Mouse (Mus musculus) midbrain, embryonic 15.5 days (tissue): ENCODE data around the gene Gprc5d. TPM values are rescaled to one million over a fixed set of nuclear protein-coding genes. Genes with fewer than 3 reads are reported as not detected.

Experiments used
- ATAC-seq: fragments of 200-750 bp; cut with Nextera tagmentation; replicated peaks from 2 replicates; pipeline ENCODE4 v1.8.0; 2017; ENCODE audit warnings: moderate TSS enrichment
- H3K27ac ChIP-seq: fragments of 300-500 bp; sonication (generic); 2 replicates; pipeline ENCODE4 v1.5.1; 2015; ENCODE audit warnings: mild to moderate bottlenecking, inconsistent platforms
- H3K27me3 ChIP-seq: fragments of 300-500 bp; sonication (generic); replicated peaks from 2 replicates; pipeline ENCODE4 v1.6.1; 2015; ENCODE audit warnings: inconsistent platforms
- H3K36me3 ChIP-seq: fragments of 300-500 bp; sonication (generic); replicated peaks from 2 replicates; pipeline ENCODE4 v1.6.1; 2015; ENCODE audit warnings: inconsistent platforms
- H3K4me1 ChIP-seq: fragments of 300-500 bp; sonication (generic); 2 replicates; pipeline ENCODE4 v1.6.1; 2015; ENCODE audit warnings: inconsistent platforms
- H3K4me2 ChIP-seq: fragments of 300-500 bp; sonication (generic); 2 replicates; pipeline ENCODE4 v1.6.1; 2015; ENCODE audit warnings: inconsistent platforms, mild to moderate bottlenecking, moderate library complexity
- H3K4me3 ChIP-seq: fragments of 300-500 bp; sonication (generic); 2 replicates; pipeline ENCODE4 v1.5.1; 2015; ENCODE audit warnings: mild to moderate bottlenecking, inconsistent platforms
- H3K9ac ChIP-seq: fragments of 300-500 bp; sonication (generic); 2 replicates; pipeline ENCODE4 v1.6.1; 2015; ENCODE audit warnings: mild to moderate bottlenecking, inconsistent platforms
- H3K9me3 ChIP-seq: fragments of 300-500 bp; sonication (generic); 2 replicates; pipeline ENCODE4 v1.6.1; 2016; ENCODE audit warnings: inconsistent platforms
- WGBS: fragments of 180-500 bp; shearing (Covaris S2); methylation state at CpG from one replicate; pipeline ENCODE4 v1.1.7; 2015; ENCODE audit warnings: mixed read lengths; 5-methylcytosine and 5-hydroxymethylcytosine counted together
- polyA plus RNA-seq: library from polyadenylated mRNA; unstranded; fragments of >200 nt; fragmentation: Nextera tagmentation; extraction: Ambion mirVana; gene quantifications from 2 replicates; pipeline ENCODE4 v1.2.1, GENCODE M21; 2015

Gprc5d gene
- polyA plus RNA-seq, 1 experiment from 2014 or later = not detected

DNA sequence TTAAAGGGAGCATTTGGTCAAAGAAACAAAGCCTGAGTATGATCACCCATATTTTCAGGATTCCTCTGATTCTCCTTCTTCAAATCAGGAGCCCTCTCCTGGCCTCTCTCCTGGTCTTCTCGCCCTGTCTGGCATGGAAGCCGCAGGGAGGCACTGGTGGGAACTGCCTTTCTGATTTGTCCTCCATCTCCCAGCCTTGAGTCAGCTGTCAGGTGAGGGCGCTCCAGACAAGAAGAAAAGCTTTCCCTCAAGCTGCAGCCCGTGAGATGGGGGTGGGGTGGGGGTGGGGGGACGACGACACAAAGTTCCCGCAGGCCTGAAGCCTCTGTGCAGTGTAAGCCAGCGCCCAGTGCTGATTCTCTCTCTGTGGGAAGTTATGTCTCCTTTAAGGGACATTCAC is 28.3 kb downstream of the Gprc5d start:
- H3K4me3 ChIP-seq = no peak overlapping the region
- no peaks in the 10 kb centered on the region for H3K9me3 ChIP-seq
- no peak for ATAC-seq
- H3K36me3 ChIP-seq = no peaks in the 10 kb centered on the region
- H3K9ac ChIP-seq = no peak overlapping the region
- H3K4me2 ChIP-seq = no peak overlapping the region
- peaks cover 3% of the 10 kb centered on the region; the same call in 1 of the 2 replicates for H3K4me1 ChIP-seq
- 0 out of 2 replicates have a peak, but pooled peaks cover 4% of the 10 kb centered on the region for H3K27me3 ChIP-seq
- H3K27ac ChIP-seq = no peak overlapping the region
- 21% methylated on average over 8 of the region's 8 CpGs for WGBS

- Histone ChIP-seq H3K4me1 (peaks cover 3% of the 10 kb centered on the region; the same call in 1 of the 2 replicates), H3K27ac (no peak overlapping the region), H3K9me3 (no peaks in the 10 kb centered on the region), H3K4me2 (peak overlapping the region; percentile 37), H3K9ac (no peak overlapping the region), H3K27me3 (0 out of 2 replicates have a peak, but pooled peaks cover 4% of the 10 kb centered on the region), H3K36me3 (no peaks in the 10 kb centered on the region), H3K4me3 (no peak overlapping the region)
- peak; percentile 91 for ATAC-seq
- 23% methylated on average over 19 of the region's 19 CpGs for WGBS
These were observed 30.2 kb downstream of the Gprc5d start for GRCm38 (mm10) chr6:135087721-135088451.

DNA sequence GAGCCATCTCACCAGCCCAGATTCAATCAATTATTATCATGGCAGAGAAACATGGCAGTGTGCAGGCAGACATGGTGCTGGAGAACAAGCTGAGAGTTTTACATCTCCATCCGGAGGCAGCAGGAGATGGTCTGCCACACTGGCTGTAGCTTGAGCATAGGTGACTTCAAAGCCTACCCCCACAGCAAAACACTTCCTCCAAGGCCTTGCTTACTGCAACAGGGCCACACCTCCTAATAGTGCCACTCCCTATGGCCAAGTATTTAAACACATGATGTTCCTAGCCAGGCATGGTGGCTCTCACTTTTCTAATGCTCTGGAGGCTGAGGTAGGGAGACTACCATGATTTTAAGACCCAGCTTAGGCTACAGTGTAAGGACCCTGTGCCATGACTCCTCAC is 32.4 kb downstream of the Gprc5d start:
- no peak for ATAC-seq
- Histone ChIP-seq H3K4me2 (no peak overlapping the region), H3K4me1 (peaks cover 3% of the 10 kb centered on the region; the same call in 1 of the 2 replicates), H3K9me3 (no peaks in the 10 kb centered on the region), H3K27ac (no peak overlapping the region), H3K9ac (no peak overlapping the region), H3K27me3 (0 out of 2 replicates have a peak, but pooled peaks cover 4% of the 10 kb centered on the region), H3K4me3 (no peak overlapping the region), H3K36me3 (no peaks in the 10 kb centered on the region)
- WGBS = 74% methylated on average over 1 of the region's 1 CpGs

DNA sequence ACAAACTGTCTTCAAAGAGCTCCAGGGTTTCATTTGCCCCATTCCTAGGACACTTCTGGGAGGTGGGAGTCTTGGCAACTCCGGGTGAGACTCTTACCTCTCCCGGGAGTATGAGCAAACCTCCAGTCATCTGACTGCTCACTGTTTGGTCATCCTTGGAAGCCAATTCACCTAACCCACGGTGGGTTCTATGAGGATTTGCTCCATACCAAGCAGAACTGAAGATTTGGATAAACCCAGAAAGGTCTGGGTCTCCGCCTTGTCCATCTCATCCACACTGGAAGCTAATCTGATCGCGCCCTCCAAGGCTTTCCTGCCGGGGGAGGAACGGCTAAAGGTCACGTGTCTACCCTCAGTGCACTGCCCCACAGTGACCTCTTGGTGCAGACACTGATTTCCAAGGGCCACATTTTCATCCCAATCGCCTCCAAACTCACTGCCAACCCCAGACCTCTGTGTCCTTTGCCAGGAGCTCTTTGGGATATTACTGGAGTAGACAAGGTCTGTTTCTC is 34.0 kb downstream of the Gprc5d start:
- no peak overlapping the region for H3K27ac ChIP-seq
- no peak overlapping the region for H3K4me3 ChIP-seq
- H3K4me1 ChIP-seq = peaks cover 3% of the 10 kb centered on the region; the same call in 1 of the 2 replicates
- no peak for ATAC-seq
- 0 out of 2 replicates have a peak, but pooled peaks cover 1% of the 10 kb centered on the region for H3K27me3 ChIP-seq
- 75% methylated on average over 10 of the region's 10 CpGs for WGBS
- H3K36me3 ChIP-seq = no peaks in the 10 kb centered on the region
- no peaks in the 10 kb centered on the region for H3K9me3 ChIP-seq
- H3K9ac ChIP-seq = no peak overlapping the region
- H3K4me2 ChIP-seq = no peak overlapping the region

DNA sequence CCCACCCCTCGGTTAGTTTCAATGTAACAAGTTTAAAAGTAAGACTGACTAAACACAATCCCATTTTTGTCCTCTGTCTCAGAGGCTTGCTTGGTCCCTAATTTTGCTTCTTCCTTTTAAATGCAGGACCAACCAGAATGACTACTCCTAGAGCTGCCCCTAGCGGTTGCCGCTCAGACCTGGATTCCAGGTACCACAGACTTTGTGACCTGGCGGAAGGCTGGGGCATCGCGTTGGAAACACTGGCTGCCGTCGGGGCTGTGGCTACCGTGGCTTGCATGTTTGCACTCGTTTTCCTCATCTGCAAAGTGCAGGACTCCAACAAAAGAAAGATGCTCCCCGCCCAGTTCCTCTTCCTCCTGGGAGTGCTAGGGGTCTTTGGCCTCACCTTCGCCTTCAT is 39.7 kb downstream of the Gprc5d start:
- Histone ChIP-seq H3K9me3 (no peaks in the 10 kb centered on the region), H3K4me1 (no peaks in the 10 kb centered on the region), H3K27ac (no peak overlapping the region), H3K4me3 (no peak overlapping the region), H3K4me2 (no peak overlapping the region), H3K9ac (no peak overlapping the region), H3K36me3 (no peaks in the 10 kb centered on the region), H3K27me3 (no peaks in the 10 kb centered on the region)
- 51% methylated on average over 12 of the region's 12 CpGs for whole genome bisulfite sequencing
- ATAC-seq = no peak

DNA sequence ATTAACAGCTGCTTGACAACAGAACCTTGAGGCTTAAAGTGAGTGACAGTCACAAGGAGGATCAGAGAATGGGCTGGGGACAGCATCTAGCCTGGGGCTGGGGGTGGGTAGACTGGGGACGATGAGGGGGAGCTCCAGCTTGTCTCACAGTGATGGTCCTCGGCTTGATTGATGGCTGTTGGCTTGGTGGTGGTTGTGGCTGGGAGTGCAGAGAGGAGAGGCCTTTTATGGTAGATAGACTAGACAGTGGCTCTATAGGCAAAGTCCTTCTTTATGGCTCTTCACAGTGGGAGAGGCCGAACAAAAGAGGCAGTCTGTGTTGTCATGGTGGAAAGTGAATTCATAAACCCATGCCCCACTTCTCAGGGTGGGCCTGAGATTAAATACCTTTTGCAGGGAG is 41.9 kb downstream of the Gprc5d start:
- Histone ChIP-seq H3K27me3 (no peaks in the 10 kb centered on the region), H3K27ac (no peak overlapping the region), H3K4me3 (no peak overlapping the region), H3K9me3 (no peaks in the 10 kb centered on the region), H3K36me3 (no peaks in the 10 kb centered on the region), H3K4me2 (no peak overlapping the region), H3K9ac (no peak overlapping the region), H3K4me1 (no peaks in the 10 kb centered on the region)
- no peak for ATAC-seq
- WGBS = 46% methylated on average over 3 of the region's 3 CpGs

DNA sequence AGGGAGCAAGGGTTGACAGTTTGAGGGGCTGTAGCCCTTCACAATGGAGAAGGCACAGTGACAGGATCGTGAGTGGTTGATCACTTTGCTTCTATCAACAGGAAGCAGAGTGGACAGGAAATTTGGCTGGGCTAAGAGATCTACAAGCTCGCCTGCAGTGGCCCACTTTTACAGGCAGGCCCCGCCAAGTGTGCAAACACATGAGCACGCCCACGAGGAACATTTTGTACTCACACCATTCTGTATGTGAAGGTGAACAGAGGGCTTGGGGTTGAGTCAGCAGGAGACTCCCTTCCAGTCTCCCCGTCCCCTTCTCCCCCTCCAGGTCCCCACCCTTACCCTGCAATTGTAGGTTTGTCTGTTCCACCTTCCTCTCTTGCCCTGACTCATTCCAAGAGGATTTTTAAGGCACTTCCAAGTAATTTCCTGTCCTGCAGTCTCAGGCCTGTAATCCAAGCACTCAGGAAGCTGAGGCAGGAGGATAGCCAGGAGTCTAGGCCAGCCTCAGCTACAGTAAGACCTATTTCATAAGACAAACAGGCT is 43.6 kb downstream of the Gprc5d start:
- H3K4me1 ChIP-seq = no peaks in the 10 kb centered on the region
- no peak overlapping the region for H3K4me2 ChIP-seq
- no peaks in the 10 kb centered on the region for H3K36me3 ChIP-seq
- H3K4me3 ChIP-seq = no peak overlapping the region
- no peaks in the 10 kb centered on the region for H3K9me3 ChIP-seq
- WGBS = 86% methylated on average over 6 of the region's 6 CpGs
- H3K27ac ChIP-seq = no peak overlapping the region
- no peaks in the 10 kb centered on the region for H3K27me3 ChIP-seq
- no peak for ATAC-seq
- no peak overlapping the region for H3K9ac ChIP-seq

DNA sequence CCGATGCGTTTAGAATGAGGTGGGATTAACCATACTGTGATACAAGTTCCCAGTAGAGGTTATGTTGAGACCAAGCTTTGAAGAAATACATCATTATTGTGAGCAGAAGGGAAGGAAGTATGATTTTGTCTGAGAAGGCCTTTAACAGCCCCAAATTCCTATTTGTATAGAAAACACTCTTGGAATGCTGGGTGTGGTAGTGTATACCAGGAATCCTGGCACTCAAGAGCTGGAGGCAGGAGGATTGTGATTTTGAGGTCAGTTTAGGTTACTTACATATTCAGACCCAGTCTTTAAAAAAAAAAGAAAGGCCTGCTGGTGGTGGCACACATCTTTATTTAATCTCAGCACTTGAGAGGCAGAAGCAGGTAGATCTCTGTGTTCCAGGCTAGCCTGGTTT is 47.7 kb downstream of the Gprc5d start:
- ATAC-seq = no peak
- 87% methylated on average over 2 of the region's 2 CpGs for WGBS

GRCm38 (mm10) chr6:135069856-135070255 is 48.2 kb downstream of the Gprc5d start:
- Histone ChIP-seq H3K4me2 (no peak overlapping the region), H3K9ac (no peak overlapping the region), H3K36me3 (no peaks in the 10 kb centered on the region), H3K4me1 (peaks cover 11% of the 10 kb centered on the region), H3K4me3 (no peak overlapping the region), H3K27ac (no peak overlapping the region), H3K27me3 (peaks cover 11% of the 10 kb centered on the region), H3K9me3 (no peaks in the 10 kb centered on the region)
- no peak for ATAC-seq
- 80% methylated on average over 6 of the region's 6 CpGs for WGBS

More for the DNA sequence above, 47.7 kb downstream of the Gprc5d start:
- no peak overlapping the region for H3K9ac ChIP-seq
- peaks cover 7% of the 10 kb centered on the region for H3K4me1 ChIP-seq
- peaks cover 11% of the 10 kb centered on the region for H3K27me3 ChIP-seq
- no peak overlapping the region for H3K4me3 ChIP-seq
- H3K4me2 ChIP-seq = no peak overlapping the region
- H3K27ac ChIP-seq = no peak overlapping the region
- no peaks in the 10 kb centered on the region for H3K36me3 ChIP-seq
- H3K9me3 ChIP-seq = no peaks in the 10 kb centered on the region

GRCm38 (mm10) chr6:135068221-135068620 is 49.9 kb downstream of the Gprc5d start:
- Histone ChIP-seq H3K9me3 (no peaks in the 10 kb centered on the region), H3K4me2 (no peak overlapping the region), H3K4me1 (peaks cover 11% of the 10 kb centered on the region), H3K27me3 (peaks cover 13% of the 10 kb centered on the region), H3K36me3 (no peaks in the 10 kb centered on the region), H3K4me3 (no peak overlapping the region), H3K9ac (no peak overlapping the region), H3K27ac (no peak overlapping the region)
- no peak for ATAC-seq
- WGBS = 92% methylated on average over 4 of the region's 5 CpGs

DNA sequence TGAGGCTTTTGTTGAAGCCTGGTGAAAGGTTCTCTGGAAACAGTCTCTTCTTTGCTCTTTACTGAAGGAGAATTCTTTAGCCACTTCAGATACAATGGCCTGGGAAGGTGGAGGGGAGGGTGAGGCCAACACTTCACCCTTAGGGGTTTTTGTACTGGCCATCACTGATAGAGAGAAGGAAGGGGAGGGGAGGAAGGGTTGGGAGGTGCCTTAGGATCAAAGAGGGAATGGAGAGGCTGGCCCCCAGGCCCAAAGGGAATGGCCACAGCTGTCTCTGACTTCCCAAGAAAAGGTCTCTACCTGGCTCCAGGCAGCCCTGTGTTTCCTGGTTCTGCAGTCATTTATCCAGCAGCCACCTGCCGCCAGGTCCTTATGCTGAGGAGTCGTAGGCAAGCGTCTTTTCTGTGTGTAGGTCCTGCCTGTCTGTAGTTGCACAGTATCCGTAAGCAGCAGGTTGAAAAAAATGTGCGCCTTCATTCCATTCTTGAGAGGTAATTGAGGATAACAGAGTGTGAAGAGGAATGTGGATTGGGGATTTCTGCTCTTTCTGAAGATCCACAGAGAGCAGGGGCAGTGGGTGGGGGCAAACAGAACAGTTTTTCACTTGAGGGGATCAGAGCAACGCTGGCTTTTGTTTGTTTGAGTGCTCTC is 51.2 kb downstream of the Gprc5d start:
- Histone ChIP-seq H3K27ac (no peak overlapping the region), H3K4me2 (no peak overlapping the region), H3K9ac (no peak overlapping the region), H3K4me3 (no peak overlapping the region), H3K4me1 (peaks cover 11% of the 10 kb centered on the region), H3K9me3 (no peaks in the 10 kb centered on the region), H3K36me3 (no peaks in the 10 kb centered on the region), H3K27me3 (peaks cover 13% of the 10 kb centered on the region)
- no peak for ATAC-seq
- 19% methylated on average over 6 of the region's 6 CpGs for WGBS

DNA sequence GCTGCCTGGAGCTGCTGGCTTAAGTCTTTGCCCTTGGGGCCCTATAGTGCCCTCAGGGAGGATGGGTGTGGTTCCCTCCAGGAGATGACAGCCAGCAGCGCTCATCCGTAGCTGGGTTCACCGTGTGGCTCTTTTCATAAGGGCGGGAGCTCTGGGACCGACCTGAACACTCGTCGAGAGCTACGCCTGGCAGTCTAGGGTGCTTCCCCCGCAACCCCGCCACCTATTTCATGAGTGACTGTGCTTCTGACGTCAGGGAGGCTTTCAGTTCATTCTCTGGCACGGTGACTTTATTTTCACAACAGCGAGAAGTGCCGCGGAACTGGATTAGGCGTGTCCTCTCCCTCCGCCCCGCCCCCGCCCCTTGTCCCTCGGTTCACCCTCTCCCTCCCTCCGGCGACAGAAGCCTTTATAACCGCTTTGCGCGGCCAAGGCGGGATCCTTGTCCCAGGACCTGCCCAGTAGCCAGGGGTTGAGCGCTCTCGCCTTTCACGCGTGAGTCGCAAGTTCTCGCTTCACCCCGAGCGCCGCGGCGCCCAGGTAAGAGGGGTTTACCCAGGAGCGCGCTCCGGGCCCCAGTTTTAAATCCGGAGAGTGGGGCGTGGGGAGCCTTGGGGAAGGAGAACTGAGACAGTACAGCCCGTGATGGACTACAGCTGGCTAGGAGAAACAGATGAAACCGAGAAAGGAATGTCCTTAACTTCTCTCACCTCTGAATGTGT is 52.7 kb downstream of the Gprc5d start, which contains the start of gene Gprc5a:
TSS of gene Gprc5a (plus strand) at position 416 of the 722 bp plus-strand sequence.
- no peak within 1 kb of the TSS for H3K27ac ChIP-seq
- H3K9ac ChIP-seq = peak within 1 kb of the TSS; percentile 26; the same call in 1 of the 2 replicates
- peak within 1 kb of the TSS; percentile 42 for H3K4me3 ChIP-seq
- no peaks in the 10 kb centered on the region for H3K9me3 ChIP-seq
- no peaks in the 10 kb centered on the region for H3K36me3 ChIP-seq
- H3K27me3 ChIP-seq = peaks cover 13% of the 10 kb centered on the region
- peak; percentile 42; the same call in 1 of the 2 replicates for ATAC-seq
- H3K4me2 ChIP-seq = peak within 1 kb of the TSS; percentile 84
- WGBS = 1% methylated on average over 44 of the region's 44 CpGs
- peaks cover 11% of the 10 kb centered on the region for H3K4me1 ChIP-seq
